Mouse (Mus musculus) CH12.LX (cell line): ENCODE measurements around the gene Ptp4a2. TPM values are rescaled to one million over a fixed set of nuclear protein-coding genes. Genes with fewer than 3 reads are reported as not detected.

Experiments used
- DNase-seq: peaks from one replicate; pipeline ENCODE4 v3.0.0-alpha.2; 2013; ENCODE audit errors: extremely low read depth
- H3K27ac ChIP-seq: 2 replicates; pipeline ENCODE4 v1.5.1; 2012; ENCODE audit warnings: low read depth, mild to moderate bottlenecking, control low read depth, moderate library complexity; ENCODE audit not compliant: insufficient read depth
- H3K27me3 ChIP-seq: replicated peaks from 2 replicates; pipeline ENCODE3; 2012; ENCODE audit warnings: inconsistent platforms
- H3K36me3 ChIP-seq, 2 experiments: replicated peaks in 1 of 2; 2 replicates each; pipeline versions ENCODE3 to v1.6.1; 2012; ENCODE audit warnings: inconsistent platforms in 1 of 2, low read length in 1 of 2, mild to moderate bottlenecking in 1 of 2, mixed read lengths in 1 of 2, moderate library complexity in 1 of 2; ENCODE audit not compliant: control insufficient read depth in 1 of 2, insufficient read depth in 1 of 2
- H3K4me1 ChIP-seq, 2 experiments: 2 replicates each; pipeline ENCODE4 v1.6.1; 2012; ENCODE audit warnings: inconsistent platforms in 1 of 2, moderate library complexity in 1 of 2; ENCODE audit not compliant: insufficient read depth in 2 of 2, control insufficient read depth in 1 of 2
- H3K4me2 ChIP-seq: 2 replicates; pipeline ENCODE4 v1.6.1; 2012; ENCODE audit warnings: low read depth, mild to moderate bottlenecking, control low read depth; ENCODE audit not compliant: poor library complexity, insufficient read depth, severe bottlenecking
- H3K4me3 ChIP-seq, 3 experiments: fragments of 150-350 bp in 1 of 3; sonication (generic) in 1 of 3; replicated peaks in 1 of 3; 2 replicates each; pipeline versions ENCODE3 to v1.5.1; 2011 to 2012; ENCODE audit warnings: low read depth in 2 of 3, low read length in 2 of 3, mild to moderate bottlenecking in 2 of 3, moderate library complexity in 2 of 3, control low read depth in 1 of 3, improper control_type of control experiment in 1 of 3, inconsistent platforms in 1 of 3, mixed read lengths in 1 of 3; ENCODE audit not compliant: poor library complexity in 1 of 3
- H3K79me2 ChIP-seq: replicated peaks from 2 replicates; pipeline ENCODE4 v1.6.1; 2012; ENCODE audit warnings: mild to moderate bottlenecking, moderate library complexity; ENCODE audit not compliant: control insufficient read depth, poor library complexity, insufficient read depth, severe bottlenecking; ENCODE audit errors: extremely low read depth
- H3K9ac ChIP-seq: 2 replicates; pipeline ENCODE4 v1.6.1; 2012; ENCODE audit warnings: low read depth, mild to moderate bottlenecking, control low read depth, moderate library complexity; ENCODE audit not compliant: insufficient read depth
- H3K9me3 ChIP-seq: replicated peaks from 2 replicates; pipeline ENCODE3; 2012; ENCODE audit warnings: low read length, inconsistent platforms, mixed read lengths
- CHD1 ChIP-seq: IDR thresholded peaks from 2 replicates; pipeline ENCODE4 v1.6.1; 2012; ENCODE audit warnings: low read depth, low read length, improper control_type of control experiment, inconsistent platforms
- CHD2 ChIP-seq: IDR thresholded peaks from 2 replicates; pipeline ENCODE4 v1.6.1; 2011; ENCODE audit warnings: low read length, improper control_type of control experiment
- ELF1 ChIP-seq: IDR thresholded peaks from 2 replicates; pipeline ENCODE4 v1.6.1; 2014; ENCODE audit warnings: low read depth, mild to moderate bottlenecking, inconsistent platforms, low read length, improper control_type of control experiment
- ETS1 ChIP-seq: conservative IDR thresholded peaks from 2 replicates; pipeline ENCODE4 v1.6.1; 2012; ENCODE audit warnings: low read depth, mild to moderate bottlenecking, inconsistent platforms, low read length, improper control_type of control experiment, moderate library complexity
- HCFC1 ChIP-seq: IDR thresholded peaks from 2 replicates; pipeline ENCODE4 v1.6.1; 2012; ENCODE audit warnings: low read depth, mild to moderate bottlenecking, inconsistent platforms, low read length, improper control_type of control experiment
- JUN ChIP-seq: IDR thresholded peaks from 2 replicates; pipeline ENCODE4 v1.6.1; 2011; ENCODE audit warnings: low read depth, mild to moderate bottlenecking, low read length, improper control_type of control experiment, moderate library complexity; ENCODE audit not compliant: insufficient read depth
- MAFK ChIP-seq: IDR thresholded peaks from 2 replicates; pipeline ENCODE4 v1.6.1; 2011; ENCODE audit warnings: low read length, improper control_type of control experiment; ENCODE audit not compliant: insufficient replicate concordance
- MEF2A ChIP-seq: IDR thresholded peaks from 2 replicates; pipeline ENCODE4 v1.6.1; 2014; ENCODE audit warnings: low read depth, mild to moderate bottlenecking, inconsistent platforms, low read length, improper control_type of control experiment, borderline replicate concordance
- MXI1 ChIP-seq: IDR thresholded peaks from 2 replicates; pipeline ENCODE4 v1.6.1; 2011; ENCODE audit warnings: mild to moderate bottlenecking, low read depth, low read length, improper control_type of control experiment
- MYC ChIP-seq: IDR thresholded peaks from 2 replicates; pipeline ENCODE4 v1.6.1; 2011; ENCODE audit warnings: low read depth, mild to moderate bottlenecking, improper control_type of control experiment, low read length
- NELFE ChIP-seq: IDR thresholded peaks from 2 replicates; pipeline ENCODE4 v1.6.1; 2011; ENCODE audit warnings: low read depth, low read length, improper control_type of control experiment
- NRF1 ChIP-seq: IDR thresholded peaks from 2 replicates; pipeline ENCODE4 v1.6.1; 2014; ENCODE audit warnings: low read depth, mild to moderate bottlenecking, inconsistent platforms, low read length, improper control_type of control experiment, moderate library complexity
- POLR2AphosphoS2 ChIP-seq: IDR thresholded peaks from 2 replicates; pipeline ENCODE4 v1.6.1; 2011; ENCODE audit warnings: low read depth, low read length, improper control_type of control experiment
- RCOR1 ChIP-seq: conservative IDR thresholded peaks from 2 replicates; pipeline ENCODE4 v1.6.1; 2012; ENCODE audit warnings: low read depth, mild to moderate bottlenecking, inconsistent platforms, low read length, improper control_type of control experiment
- SIN3A ChIP-seq: IDR thresholded peaks from 2 replicates; pipeline ENCODE4 v1.6.1; 2012; ENCODE audit warnings: low read length, improper control_type of control experiment, inconsistent platforms
- TCF12 ChIP-seq: IDR thresholded peaks from 2 replicates; pipeline ENCODE4 v1.6.1; 2014; ENCODE audit warnings: low read depth, mild to moderate bottlenecking, inconsistent platforms, low read length, improper control_type of control experiment
- UBTF ChIP-seq: IDR thresholded peaks from 2 replicates; pipeline ENCODE4 v1.6.1; 2012; ENCODE audit warnings: low read depth, mild to moderate bottlenecking, inconsistent platforms, low read length, improper control_type of control experiment, moderate library complexity
- USF1 ChIP-seq: IDR thresholded peaks from 2 replicates; pipeline ENCODE4 v1.6.1; 2014; ENCODE audit warnings: low read depth, mild to moderate bottlenecking, inconsistent platforms, low read length, improper control_type of control experiment
- ZC3H11A ChIP-seq: IDR thresholded peaks from 2 replicates; pipeline ENCODE4 v1.6.1; 2012; ENCODE audit warnings: low read depth, mild to moderate bottlenecking, inconsistent platforms, low read length, improper control_type of control experiment
- ZNF384 ChIP-seq: IDR thresholded peaks from 2 replicates; pipeline ENCODE4 v1.6.1; 2012; ENCODE audit warnings: low read depth, low read length, improper control_type of control experiment, inconsistent platforms
- dilution Hi-C: fragments of 300-500 bp; cut with MboI; formaldehyde crosslinking; loops from 2 replicates; pipeline ENCODE4 v1.14.3; 2020; ENCODE audit warnings: low sequenced_read_pairs; ENCODE audit not compliant: extremely low pct_unique_long_range_greater_than_20kb, extremely low pct_ligation_motif_present
- in situ Hi-C: fragments of 300-500 bp; cut with MboI; formaldehyde crosslinking; loops from 3 replicates; pipeline ENCODE4 v1.14.3; 2019; ENCODE audit warnings: low sequenced_read_pairs, low pct_ligation_motif_present, low pct_unique_long_range_greater_than_20kb, mixed read lengths
- polyA plus RNA-seq: library from polyadenylated mRNA; unstranded; fragments of >175 nt; gene quantifications from 2 replicates; pipeline ENCODE4 v1.2.1, GENCODE M21; 2012; ENCODE audit warnings: low read depth; ENCODE audit not compliant: insufficient read length
- total RNA-seq, 2 experiments: library from RNA; depleted of rRNA; stranded (reverse); fragments of 300-350 nt in 1 of 2; fragments of >200 nt in 1 of 2; gene quantifications; 2 replicates each; pipeline ENCODE4 v1.2.3; 2012 to 2014

Gene Ptp4a2
- total and polyA plus RNA-seq, 3 experiments, result 113 to 415 (median 327) TPM

DNA sequence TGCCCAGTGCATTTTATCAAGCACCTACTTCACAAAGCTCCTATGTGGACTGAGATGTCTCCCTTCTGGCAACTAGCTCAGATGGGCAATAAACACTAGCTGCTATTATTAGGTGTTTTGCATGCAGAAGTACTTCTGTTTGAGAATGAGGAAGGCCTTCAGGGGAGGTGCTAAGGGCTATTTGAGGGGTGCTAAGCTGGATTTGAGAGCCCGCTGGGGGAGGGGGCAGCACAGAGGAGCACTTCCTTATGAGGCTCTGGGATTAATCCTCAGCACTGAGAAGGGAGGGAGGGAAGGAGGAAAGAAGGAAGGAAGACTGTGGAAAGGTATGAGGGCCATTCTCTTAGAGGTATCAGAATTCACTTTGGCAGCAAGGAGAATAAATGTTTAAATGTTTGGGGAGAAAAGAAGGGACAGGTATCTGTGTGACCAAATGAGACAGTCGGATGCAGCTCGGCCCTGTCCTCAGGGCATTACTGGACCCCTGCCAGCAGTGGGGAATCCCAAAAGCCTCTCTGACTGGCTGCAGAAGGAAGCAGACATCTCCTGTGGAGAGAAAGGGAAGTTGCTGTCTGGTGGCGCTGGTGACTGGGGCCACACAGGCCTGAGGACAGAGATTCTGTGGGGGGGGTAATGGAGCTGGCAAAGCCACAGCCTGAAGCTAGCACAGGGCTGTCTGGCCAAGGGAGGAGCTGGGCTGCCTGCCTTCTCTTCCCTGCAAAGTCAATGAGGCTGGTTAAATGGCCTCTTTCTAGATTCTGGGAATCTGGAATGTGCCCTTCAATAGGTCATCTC lies 28.9 kb upstream of the Ptp4a2 start (continued):
- TF ChIP-seq ZC3H11A (no peak), ZNF384 (no peak), NELFE (no peak), HCFC1 (no peak)

DNA sequence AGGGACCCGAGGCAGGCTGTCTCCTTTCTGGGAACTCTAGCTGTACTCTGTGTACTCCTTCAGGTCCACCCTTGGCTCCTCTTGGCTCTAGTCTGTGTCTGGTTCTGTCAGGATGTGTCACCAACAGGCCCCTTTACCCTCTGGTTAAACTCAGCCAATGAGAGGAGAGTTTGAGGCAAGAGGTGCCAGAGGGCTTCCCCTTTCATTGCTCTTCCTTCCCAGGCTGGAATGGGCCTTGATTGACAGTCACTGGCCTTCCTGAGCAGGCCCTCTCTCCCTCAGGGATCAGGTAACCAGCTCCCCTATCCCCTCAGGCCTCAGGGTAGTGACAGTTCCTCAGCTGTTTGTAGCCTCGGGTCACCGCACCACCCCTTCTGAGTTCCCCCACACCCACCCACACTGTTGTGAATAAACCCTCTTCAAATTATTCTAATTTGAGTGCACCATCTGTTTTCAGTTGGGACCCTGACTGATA lies 28.1 kb upstream of the Ptp4a2 start:
- no peaks in the 10 kb centered on the region for H3K79me2 ChIP-seq
- in situ Hi-C loops, result loop anchor here (10.0 to 25.0 kb wide), 2 partner anchors 62 to 304 kb away; no protein-coding TSS in a partner anchor
- H3K27me3 ChIP-seq, result no peaks in the 10 kb centered on the region
- TF ChIP-seq MXI1 (no peak), MYC (no peak), POLR2AphosphoS2 (no peak), SIN3A (no peak), MAFK (no peak), NRF1 (0 out of 2 replicates have a peak, but pooled peaks have one; percentile 11), USF1 (no peak), JUN (no peak), RCOR1 (no peak), ELF1 (no peak), ETS1 (0 out of 2 replicates have a peak, but pooled peaks have one; percentile 18), CHD2 (no peak), UBTF (no peak), TCF12 (no peak), MEF2A (no peak), CHD1 (no peak)
- peak overlapping the region; percentile 41; the same call in 1 of the 2 replicates for H3K4me2 ChIP-seq
- DNase-seq, result no peak
- H3K9me3 ChIP-seq, result peaks cover 4% of the 10 kb centered on the region
- peaks cover 12 to 43% of the 10 kb centered on the region in 2 experiments for H3K4me1 ChIP-seq
- dilution Hi-C loops, result no loop called here
- H3K27ac ChIP-seq, result peak overlapping the region; percentile 58
- 0 out of 2 replicates have a peak overlapping the region, but pooled peaks have one; percentile 30 for H3K9ac ChIP-seq
- no peak overlapping the region for H3K4me3 ChIP-seq
- no peaks in the 10 kb centered on the region for H3K36me3 ChIP-seq
